8 mouse cellular contexts compared by ENCODE assay signal in genomic region chr13:97523523-97524412, GRCm38 (mm10).
A peak's percentile ranks its signal among the peaks of the same experiment; 100 is the strongest.
DNase-seq lines count a peak whose midpoint lies in the region; ATAC-seq lines count a peak whose summit lies in the region.
"Had no signal": no experiment of that assay in that cellular context is flagged by ENCODE, and none has a peak within 500 bp of the region (broad histone marks: within the 10 kb centered on the region; RNA-seq: fewer than 3 reads in every experiment).

No protein-coding gene starts in this region.

- WGBS in forebrain, embryonic 12.5 days = 37% methylated on average over 19 of the region's 19 CpGs
- 29% methylated on average over 19 of the region's 19 CpGs for WGBS in midbrain, embryonic 15.5 days

- ATAC-seq in forebrain, embryonic 12.5 days (ENCODE audit: low FRiP score) = peak; percentile 62; the same call in 1 of the 2 replicates
- ATAC-seq in midbrain, embryonic 15.5 days (replicated peaks) = 0 out of 2 replicates have a peak, but pooled peaks have one; percentile 13

- H3K36me3 ChIP-seq in forebrain, embryonic 12.5 days (replicated peaks) = no peaks in the 10 kb centered on the region
- no peaks in the 10 kb centered on the region for H3K36me3 ChIP-seq in midbrain, embryonic 15.5 days (replicated peaks)

- peaks cover 12% of the 10 kb centered on the region for H3K4me1 ChIP-seq in forebrain, embryonic 12.5 days
- peaks cover 14% of the 10 kb centered on the region for H3K4me1 ChIP-seq in midbrain, embryonic 15.5 days

- H3K9ac ChIP-seq in forebrain, embryonic 12.5 days = no peak overlapping the region
- H3K9ac ChIP-seq in midbrain, embryonic 15.5 days = no peak overlapping the region
- H3K9ac ChIP-seq: liver, embryonic 14.5 days had no signal

- H3K27me3 ChIP-seq in forebrain, embryonic 12.5 days = no peaks in the 10 kb centered on the region
- no peaks in the 10 kb centered on the region for H3K27me3 ChIP-seq in midbrain, embryonic 15.5 days (replicated peaks)

- 0 out of 2 replicates have a peak, but pooled peaks cover 5% of the 10 kb centered on the region for H3K9me3 ChIP-seq in forebrain, embryonic 12.5 days
- H3K9me3 ChIP-seq in midbrain, embryonic 15.5 days = no peaks in the 10 kb centered on the region

- peak; percentile 58 for DNase-seq in embryo, embryonic 11 days
- DNase-seq in kidney, adult 11 months = peak; percentile 75
- no peak for DNase-seq in frontal cortex, postnatal 25 days (ENCODE audit: low spot score in 2 of 2)
- DNase-seq in thymus, postnatal 10 days (ENCODE audit: low spot score in 2 of 2) = no peak
- no peak for DNase-seq in urinary bladder, adult 2 months (ENCODE audit: low spot score)

- peak overlapping the region; percentile 67 for H3K27ac ChIP-seq in forebrain, embryonic 12.5 days
- peak overlapping the region; percentile 48; the same call in 1 of the 2 replicates for H3K27ac ChIP-seq in midbrain, embryonic 15.5 days
- H3K27ac ChIP-seq: liver, embryonic 14.5 days had no signal

- no peak overlapping the region for H3K4me2 ChIP-seq in forebrain, embryonic 12.5 days
- H3K4me2 ChIP-seq in midbrain, embryonic 15.5 days = no peak overlapping the region

- H3K4me3 ChIP-seq in forebrain, embryonic 12.5 days (replicated peaks) = no peak overlapping the region
- no peak overlapping the region for H3K4me3 ChIP-seq in midbrain, embryonic 15.5 days

Comparison
In these comparisons a context has a peak if more than half of its experiments do, and no peak if none do; other contexts are left out.
1. DNase-seq: peak in embryo, embryonic 11 days (single experiment) and kidney, adult 11 months (single experiment); none in frontal cortex, postnatal 25 days (0 of 2), thymus, postnatal 10 days (0 of 2) and urinary bladder, adult 2 months (single experiment).